Mouse (Mus musculus) liver, postnatal 0 days (tissue): ENCODE results near the gene Dmrtc2.

ENCODE experiments used
- CTCF ChIP-seq: sonication (generic); IDR thresholded peaks from 2 replicates; pipeline ENCODE4 v1.5.1; 2016; ENCODE audit warnings: antibody characterized with exemption, low read depth
- EP300 ChIP-seq: IDR thresholded peaks from 2 replicates; pipeline ENCODE4 v1.6.1; 2016; ENCODE audit warnings: antibody characterized with exemption, low read depth, mild to moderate bottlenecking

- TF ChIP-seq EP300 (no peak), CTCF (no peak)
Observed at GRCm38 (mm10) chr7:24861913-24862312, 7.9 kb upstream of the Dmrtc2 start, which contains the start of gene Gm9844.
